Mouse (Mus musculus): Measurements from ENCODE around the gene Tubb4a. TPM values are rescaled to one million over a fixed set of nuclear protein-coding genes. Genes with fewer than 3 reads are reported as not detected.
A peak's percentile ranks its signal among the peaks of the same experiment; 100 is the strongest.

The Tubb4a gene
- polyA plus RNA-seq, 1 experiment from 2014 or later: 7.5 TPM

DNA sequence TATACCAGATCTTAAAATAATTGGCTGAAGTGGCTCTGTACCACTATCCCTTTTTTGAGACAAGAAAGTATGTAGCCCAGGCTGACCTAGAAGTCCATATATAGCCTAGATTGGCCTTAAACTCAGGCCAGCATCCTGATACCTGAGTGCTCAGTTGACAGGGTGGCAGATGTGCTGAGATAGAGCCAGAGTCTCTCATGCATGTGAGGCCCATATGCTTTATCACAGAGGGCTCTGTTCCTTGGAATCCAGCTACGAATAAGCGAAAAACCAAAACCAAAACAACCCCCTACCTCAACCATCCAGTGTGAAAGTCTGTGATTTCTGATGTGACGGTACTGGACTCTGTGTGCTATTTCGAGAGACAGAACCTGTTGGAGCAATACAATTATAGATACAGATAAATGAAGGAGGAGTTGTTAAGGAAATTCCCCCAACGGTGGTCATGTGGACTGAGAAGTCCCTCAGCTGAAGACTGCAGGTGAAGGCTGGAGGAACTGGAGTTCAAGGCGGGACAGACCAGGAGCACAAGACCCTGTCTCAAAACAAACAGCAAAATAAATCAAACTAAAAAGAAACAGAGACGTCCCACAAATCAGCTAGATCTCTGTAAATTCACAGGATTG lies 20.6 kb upstream of the Tubb4a start:
- Histone ChIP-seq H3K4me1 (ENCODE audit: control insufficient read depth in 2 of 2, insufficient read depth in 2 of 2, low read length in 2 of 2) (peaks cover 8 to 13% of the 10 kb centered on the region in 2 experiments; a peak in 2 of 4 replicates), H3K4me3 (ENCODE audit: control insufficient read depth in 1 of 2, insufficient read depth in 1 of 2, low read depth in 1 of 2, low read length in 2 of 2) (no peak overlapping the region)
- 65% methylated on average over 7 of the region's 7 CpGs for WGBS

DNA sequence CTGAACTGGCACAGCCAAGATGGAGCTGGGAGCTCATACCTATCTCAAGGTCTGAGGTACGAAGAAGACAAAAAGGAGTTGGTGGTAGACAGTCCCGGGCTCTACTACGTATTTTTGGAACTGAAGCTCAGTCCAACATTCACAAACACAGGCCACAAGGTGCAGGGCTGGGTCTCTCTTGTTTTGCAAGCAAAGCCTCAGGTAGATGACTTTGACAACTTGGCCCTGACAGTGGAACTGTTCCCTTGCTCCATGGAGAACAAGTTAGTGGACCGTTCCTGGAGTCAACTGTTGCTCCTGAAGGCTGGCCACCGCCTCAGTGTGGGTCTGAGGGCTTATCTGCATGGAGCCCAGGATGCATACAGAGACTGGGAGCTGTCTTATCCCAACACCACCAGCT lies 19.5 kb upstream of the Tubb4a start:
- WGBS: 82% methylated on average over 5 of the region's 5 CpGs
- peaks cover 8 to 13% of the 10 kb centered on the region in 2 experiments; a peak in 2 of 4 replicates for H3K4me1 ChIP-seq (ENCODE audit: control insufficient read depth in 2 of 2, insufficient read depth in 2 of 2, low read length in 2 of 2)
- no peak overlapping the region for H3K9ac ChIP-seq (ENCODE audit: low read length)
- no peak overlapping the region for H3K4me3 ChIP-seq (ENCODE audit: control insufficient read depth in 1 of 2, insufficient read depth in 1 of 2, low read depth in 1 of 2, low read length in 2 of 2)
- no peaks in the 10 kb centered on the region for H3K36me3 ChIP-seq (ENCODE audit: control insufficient read depth, insufficient read depth, low read length)
- H3K9me3 ChIP-seq (ENCODE audit: control insufficient read depth, low read length): no peaks in the 10 kb centered on the region
- H3K27me3 ChIP-seq (ENCODE audit: control insufficient read depth, insufficient read depth, low read length): no peaks in the 10 kb centered on the region
- ATAC-seq (ENCODE audit: insufficient number of reproducible peaks, insufficient read depth, low FRiP score, low read depth): no peak
- H3K4me2 ChIP-seq (ENCODE audit: low read length): no peak overlapping the region
- no peak overlapping the region for H3K27ac ChIP-seq (replicated peaks in 1 of 2; ENCODE audit: control insufficient read depth in 1 of 2, insufficient read depth in 1 of 2, low read depth in 2 of 2, low read length in 2 of 2)

More for the DNA sequence above, 20.6 kb upstream of the Tubb4a start:
- Histone ChIP-seq H3K9me3 (ENCODE audit: control insufficient read depth, low read length) (no peaks in the 10 kb centered on the region), H3K9ac (ENCODE audit: low read length) (no peak overlapping the region), H3K4me2 (ENCODE audit: low read length) (no peak overlapping the region), H3K27ac (replicated peaks in 1 of 2; ENCODE audit: control insufficient read depth in 1 of 2, insufficient read depth in 1 of 2, low read depth in 2 of 2, low read length in 2 of 2) (no peak overlapping the region), H3K27me3 (ENCODE audit: control insufficient read depth, insufficient read depth, low read length) (no peaks in the 10 kb centered on the region), H3K36me3 (ENCODE audit: control insufficient read depth, insufficient read depth, low read length) (no peaks in the 10 kb centered on the region)
- no peak for ATAC-seq (ENCODE audit: insufficient number of reproducible peaks, insufficient read depth, low FRiP score, low read depth)

DNA sequence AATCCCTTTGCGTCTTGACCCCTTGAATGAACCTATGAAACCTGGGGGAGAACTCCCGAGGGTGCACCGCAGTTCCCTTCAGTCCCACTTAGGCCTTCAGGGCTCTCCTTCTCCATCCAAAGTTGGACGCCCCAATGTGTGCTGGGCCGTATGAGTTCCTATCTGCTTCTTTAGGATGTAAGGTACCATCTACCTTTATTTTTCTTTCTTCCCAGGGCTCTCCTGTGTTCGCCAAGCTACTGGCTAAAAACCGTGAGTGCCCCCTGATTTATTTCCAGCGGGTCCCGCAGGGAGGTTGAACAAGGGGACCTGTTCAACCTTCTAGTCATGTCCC lies 18.4 kb upstream of the Tubb4a start:
- H3K4me1 ChIP-seq (ENCODE audit: control insufficient read depth in 2 of 2, insufficient read depth in 2 of 2, low read length in 2 of 2): peaks cover 8 to 13% of the 10 kb centered on the region in 2 experiments; a peak in 2 of 4 replicates
- 17% methylated on average over 9 of the region's 9 CpGs for WGBS
- peak overlapping the region; percentile 51 to 79 for H3K4me3 ChIP-seq (ENCODE audit: control insufficient read depth in 1 of 2, insufficient read depth in 1 of 2, low read depth in 1 of 2, low read length in 2 of 2)
- peak overlapping the region; percentile 69; the same call in 1 of the 2 replicates for H3K9ac ChIP-seq (ENCODE audit: low read length)
- H3K4me2 ChIP-seq (ENCODE audit: low read length): peak overlapping the region; percentile 83
- no peaks in the 10 kb centered on the region for H3K9me3 ChIP-seq (ENCODE audit: control insufficient read depth, low read length)
- no peaks in the 10 kb centered on the region for H3K27me3 ChIP-seq (ENCODE audit: control insufficient read depth, insufficient read depth, low read length)
- H3K36me3 ChIP-seq (ENCODE audit: control insufficient read depth, insufficient read depth, low read length): no peaks in the 10 kb centered on the region
- ATAC-seq (ENCODE audit: insufficient number of reproducible peaks, insufficient read depth, low FRiP score, low read depth): no peak
- no peak overlapping the region for H3K27ac ChIP-seq (replicated peaks in 1 of 2; ENCODE audit: control insufficient read depth in 1 of 2, insufficient read depth in 1 of 2, low read depth in 2 of 2, low read length in 2 of 2)

DNA sequence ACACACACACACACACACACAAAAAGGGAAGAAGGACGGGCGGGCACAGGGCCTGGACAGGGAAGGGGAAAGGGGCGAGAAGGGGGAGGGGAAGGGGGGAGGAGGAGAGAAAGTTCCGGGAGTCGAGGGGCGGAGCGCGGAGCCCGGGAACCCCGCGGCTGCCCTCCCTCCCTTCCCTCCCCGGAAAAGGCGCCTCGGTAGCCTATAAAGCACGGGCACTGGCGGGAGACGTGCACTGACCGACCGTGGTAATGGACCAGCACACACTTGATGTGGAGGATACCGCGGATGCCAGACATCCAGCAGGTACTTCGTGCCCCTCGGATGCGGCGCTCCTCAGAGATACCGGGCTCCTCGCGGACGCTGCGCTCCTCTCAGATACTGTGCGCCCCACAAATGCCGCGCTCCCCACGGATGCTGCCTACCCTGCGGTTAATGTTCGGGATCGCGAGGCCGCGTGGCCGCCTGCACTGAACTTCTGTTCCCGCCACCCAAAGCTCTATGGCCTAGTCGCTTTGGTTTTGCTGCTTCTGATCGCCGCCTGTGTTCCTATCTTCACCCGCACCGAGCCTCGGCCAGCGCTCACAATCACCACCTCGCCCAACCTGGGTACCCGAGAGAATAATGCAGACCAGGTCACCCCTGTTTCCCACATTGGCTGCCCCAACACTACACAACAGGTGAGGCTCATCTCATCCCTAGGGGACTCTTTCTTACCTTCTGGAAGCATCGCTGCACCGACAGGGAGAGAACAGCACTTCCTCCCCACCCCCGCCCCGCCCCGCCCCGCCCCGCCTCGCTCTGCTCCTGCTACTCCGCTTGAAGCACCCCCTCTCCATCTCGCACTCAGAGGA lies 17.8 kb upstream of the Tubb4a start, which contains the start of gene Tnfsf9:
TSS of gene Tnfsf9 (plus strand) at position 145 of the 854 bp plus-strand sequence.
- ATAC-seq (ENCODE audit: insufficient number of reproducible peaks, insufficient read depth, low FRiP score, low read depth): peak; percentile 72
- Histone ChIP-seq H3K9me3 (ENCODE audit: control insufficient read depth, low read length) (no peaks in the 10 kb centered on the region), H3K36me3 (ENCODE audit: control insufficient read depth, insufficient read depth, low read length) (no peaks in the 10 kb centered on the region), H3K4me3 (ENCODE audit: control insufficient read depth in 1 of 2, insufficient read depth in 1 of 2, low read depth in 1 of 2, low read length in 2 of 2) (peak within 1 kb of the TSS; percentile 51 to 79), H3K4me2 (ENCODE audit: low read length) (peak within 1 kb of the TSS; percentile 83), H3K9ac (ENCODE audit: low read length) (peak within 1 kb of the TSS; percentile 69), H3K4me1 (ENCODE audit: control insufficient read depth in 2 of 2, insufficient read depth in 2 of 2, low read length in 2 of 2) (peaks cover 8 to 13% of the 10 kb centered on the region in 2 experiments; a peak in 2 of 4 replicates), H3K27ac (replicated peaks in 1 of 2; ENCODE audit: control insufficient read depth in 1 of 2, insufficient read depth in 1 of 2, low read depth in 2 of 2, low read length in 2 of 2) (0 out of 4 replicates have a peak within 1 kb of the TSS, but pooled peaks of 1 of the 2 experiments have one; percentile 21), H3K27me3 (ENCODE audit: control insufficient read depth, insufficient read depth, low read length) (no peaks in the 10 kb centered on the region)
- under 1% methylated on average over 53 of the region's 61 CpGs for WGBS

DNA sequence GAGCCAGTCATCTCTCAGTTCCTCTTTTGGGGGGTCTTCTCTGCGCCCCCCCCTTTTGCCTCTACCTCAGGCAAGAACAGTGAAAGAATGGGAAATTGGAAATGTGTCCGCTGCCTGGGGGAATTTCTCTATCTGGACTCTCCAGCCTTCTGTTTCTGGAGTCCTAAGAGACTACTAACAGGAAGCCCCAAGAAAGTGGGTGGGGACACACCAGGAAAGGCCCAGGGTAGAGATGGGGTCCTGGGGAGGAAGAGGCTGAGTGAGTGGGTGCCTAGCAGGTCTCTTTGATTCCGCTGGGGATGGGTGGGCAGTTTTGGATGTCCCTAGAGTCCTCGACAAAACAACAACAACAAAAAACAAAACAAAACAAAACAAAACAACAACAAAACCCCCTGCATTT lies 16.9 kb upstream of the Tubb4a start:
- Histone ChIP-seq H3K4me3 (ENCODE audit: control insufficient read depth in 1 of 2, insufficient read depth in 1 of 2, low read depth in 1 of 2, low read length in 2 of 2) (peak overlapping the region; percentile 51 to 79), H3K9ac (ENCODE audit: low read length) (peak overlapping the region; percentile 69), H3K4me2 (ENCODE audit: low read length) (peak overlapping the region; percentile 83), H3K4me1 (ENCODE audit: control insufficient read depth in 2 of 2, insufficient read depth in 2 of 2, low read length in 2 of 2) (peaks cover 8 to 13% of the 10 kb centered on the region in 2 experiments; a peak in 2 of 4 replicates), H3K9me3 (ENCODE audit: control insufficient read depth, low read length) (no peaks in the 10 kb centered on the region), H3K27ac (replicated peaks in 1 of 2; ENCODE audit: control insufficient read depth in 1 of 2, insufficient read depth in 1 of 2, low read depth in 2 of 2, low read length in 2 of 2) (no peak overlapping the region), H3K27me3 (ENCODE audit: control insufficient read depth, insufficient read depth, low read length) (no peaks in the 10 kb centered on the region), H3K36me3 (ENCODE audit: control insufficient read depth, insufficient read depth, low read length) (no peaks in the 10 kb centered on the region)
- 43% methylated on average over 4 of the region's 4 CpGs for WGBS
- ATAC-seq (ENCODE audit: insufficient number of reproducible peaks, insufficient read depth, low FRiP score, low read depth): no peak

DNA sequence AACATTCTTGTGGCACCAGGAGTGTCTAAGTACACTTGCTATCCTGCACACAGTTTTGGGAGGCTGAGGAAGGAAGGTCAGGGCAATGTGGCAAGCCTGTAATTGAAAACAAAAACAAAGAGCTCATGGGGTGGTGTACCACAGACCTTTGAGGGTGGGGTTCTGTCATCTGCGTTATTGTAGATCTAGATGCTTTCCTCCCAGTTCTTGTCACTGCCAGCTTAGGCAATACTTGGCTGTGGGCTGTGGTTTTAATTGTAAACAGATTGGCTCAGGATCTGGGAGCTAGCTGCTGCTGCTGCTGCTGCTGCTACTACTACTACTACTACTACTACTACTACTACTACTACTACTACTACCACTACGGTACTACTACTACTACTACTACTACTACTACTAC lies 14.7 kb upstream of the Tubb4a start:
- Histone ChIP-seq H3K27ac (replicated peaks in 1 of 2; ENCODE audit: control insufficient read depth in 1 of 2, insufficient read depth in 1 of 2, low read depth in 2 of 2, low read length in 2 of 2) (no peak overlapping the region), H3K4me1 (ENCODE audit: control insufficient read depth in 2 of 2, insufficient read depth in 2 of 2, low read length in 2 of 2) (peaks cover 8 to 13% of the 10 kb centered on the region in 2 experiments; a peak in 2 of 4 replicates), H3K4me2 (ENCODE audit: low read length) (no peak overlapping the region), H3K27me3 (ENCODE audit: control insufficient read depth, insufficient read depth, low read length) (no peaks in the 10 kb centered on the region), H3K9ac (ENCODE audit: low read length) (no peak overlapping the region), H3K36me3 (ENCODE audit: control insufficient read depth, insufficient read depth, low read length) (no peaks in the 10 kb centered on the region), H3K9me3 (ENCODE audit: control insufficient read depth, low read length) (no peaks in the 10 kb centered on the region), H3K4me3 (ENCODE audit: control insufficient read depth in 1 of 2, insufficient read depth in 1 of 2, low read depth in 1 of 2, low read length in 2 of 2) (no peak overlapping the region)
- WGBS: 69% methylated on average over 2 of the region's 2 CpGs
- no peak for ATAC-seq (ENCODE audit: insufficient number of reproducible peaks, insufficient read depth, low FRiP score, low read depth)

DNA sequence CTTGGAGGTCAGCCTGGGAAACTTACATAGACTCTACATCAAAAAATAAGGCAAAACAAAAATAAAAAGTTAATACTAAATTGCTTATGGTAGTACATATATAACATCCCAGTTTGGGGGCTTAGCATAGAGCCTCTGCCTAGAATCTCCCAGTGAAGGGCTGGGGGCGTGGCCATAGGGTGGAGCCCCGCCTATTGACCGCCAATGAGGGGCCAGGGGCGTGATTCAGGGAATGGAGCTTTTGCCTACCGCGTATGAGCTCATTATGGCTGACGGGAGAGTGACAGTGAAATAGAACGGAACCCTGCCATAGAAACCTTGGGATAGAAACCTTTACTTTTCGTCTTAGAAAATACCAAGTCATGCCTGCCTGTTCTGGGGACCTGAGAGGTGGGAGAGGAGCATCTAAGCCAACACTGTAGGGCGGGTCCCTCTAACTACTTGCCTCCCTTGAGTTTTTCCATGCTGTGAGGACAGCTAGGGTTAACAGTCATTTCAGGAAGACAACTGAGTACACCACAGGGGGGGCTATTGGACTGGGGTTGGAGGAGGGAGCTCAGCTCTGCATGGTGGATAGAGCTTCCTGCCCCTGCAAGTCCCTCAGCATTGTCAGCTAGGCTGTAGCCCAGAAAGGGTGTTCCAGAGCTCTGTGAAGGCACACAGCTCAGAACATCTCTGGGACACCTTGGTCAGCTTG lies 12.2 kb upstream of the Tubb4a start:
- Histone ChIP-seq H3K4me3 (ENCODE audit: control insufficient read depth in 1 of 2, insufficient read depth in 1 of 2, low read depth in 1 of 2, low read length in 2 of 2) (no peak overlapping the region), H3K36me3 (ENCODE audit: control insufficient read depth, insufficient read depth, low read length) (no peaks in the 10 kb centered on the region), H3K27ac (replicated peaks in 1 of 2; ENCODE audit: control insufficient read depth in 1 of 2, insufficient read depth in 1 of 2, low read depth in 2 of 2, low read length in 2 of 2) (no peak overlapping the region), H3K9ac (ENCODE audit: low read length) (no peak overlapping the region), H3K27me3 (ENCODE audit: control insufficient read depth, insufficient read depth, low read length) (peaks cover 7% of the 10 kb centered on the region; the same call in 1 of the 2 replicates), H3K9me3 (ENCODE audit: control insufficient read depth, low read length) (no peaks in the 10 kb centered on the region), H3K4me1 (ENCODE audit: control insufficient read depth in 2 of 2, insufficient read depth in 2 of 2, low read length in 2 of 2) (peaks cover 5 to 10% of the 10 kb centered on the region in 2 experiments; a peak in 3 of 4 replicates), H3K4me2 (ENCODE audit: low read length) (no peak overlapping the region)
- no peak for ATAC-seq (ENCODE audit: insufficient number of reproducible peaks, insufficient read depth, low FRiP score, low read depth)
- 7% methylated on average over 10 of the region's 10 CpGs for WGBS
